Mouse (Mus musculus): Measurements from ENCODE around the gene Cib2. TPM values are rescaled to one million over a fixed set of nuclear protein-coding genes. Genes with fewer than 3 reads are reported as not detected.
"Not testable (repeated sequence)": the region's sequence is repeated elsewhere in the genome, so short reads cannot be mapped to it uniquely, and the experiment has no call there.

Gene Cib2
- polyA plus RNA-seq (2015; fragmentation: Nextera tagmentation; extraction: Ambion mirVana) = 27.8 and 28.5 TPM in 2 replicates

DNA sequence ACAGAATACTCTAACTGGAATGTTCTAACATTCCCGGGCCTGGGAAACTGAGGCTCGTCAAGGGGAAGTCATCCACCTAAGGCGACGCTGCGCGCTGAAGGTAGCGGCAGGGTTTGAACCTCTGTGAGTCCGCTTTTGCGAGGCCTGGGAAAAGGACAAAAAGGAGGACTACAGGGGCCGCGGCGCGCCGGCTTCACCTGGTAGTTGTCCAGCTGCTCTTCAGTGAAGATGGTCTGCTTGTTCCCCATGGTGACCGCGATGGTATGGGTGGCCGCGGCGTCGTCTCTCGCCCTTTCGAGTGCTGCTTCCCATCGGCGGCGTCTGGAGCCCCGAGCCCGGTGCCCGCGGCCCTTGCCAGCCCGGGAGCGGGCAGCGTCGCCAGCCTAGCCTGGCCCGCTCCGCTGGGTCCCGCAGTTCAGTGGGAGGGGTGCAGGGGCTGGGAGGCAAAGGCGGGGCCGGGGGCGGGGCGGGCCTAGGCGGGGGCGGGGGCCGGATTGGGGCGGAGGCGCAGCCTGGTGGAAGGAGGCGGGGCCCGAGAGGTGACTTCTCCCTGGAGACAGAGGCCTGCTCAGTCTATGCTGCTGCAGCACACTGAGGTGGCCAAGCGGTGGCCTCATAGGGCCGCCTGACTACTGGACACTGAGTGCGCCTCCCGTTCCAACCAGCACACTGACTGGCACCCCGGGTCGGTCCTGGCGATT lies at the start of gene Cib2:
TSS of gene Cib2 (minus strand) at position 448 of the 701 bp plus-strand sequence.
- 1% methylated on average over 54 of the region's 54 CpGs for WGBS
- no peak within 1 kb of the TSS for H3K27ac ChIP-seq
- H3K36me3 ChIP-seq = no peaks in the 10 kb centered on the region
- H3K9me3 ChIP-seq = no peaks in the 10 kb centered on the region
- H3K4me2 ChIP-seq (replicated peaks) = peak within 1 kb of the TSS; percentile 73
- peak within 1 kb of the TSS; percentile 54 for H3K4me3 ChIP-seq (replicated peaks)
- H3K9ac ChIP-seq (replicated peaks) = peak within 1 kb of the TSS; percentile 69
- H3K4me1 ChIP-seq (replicated peaks) = peaks cover 12% of the 10 kb centered on the region; the same call in 1 of the 2 replicates
- ATAC-seq = peak; percentile 98
- H3K27me3 ChIP-seq = peaks cover 15% of the 10 kb centered on the region

DNA sequence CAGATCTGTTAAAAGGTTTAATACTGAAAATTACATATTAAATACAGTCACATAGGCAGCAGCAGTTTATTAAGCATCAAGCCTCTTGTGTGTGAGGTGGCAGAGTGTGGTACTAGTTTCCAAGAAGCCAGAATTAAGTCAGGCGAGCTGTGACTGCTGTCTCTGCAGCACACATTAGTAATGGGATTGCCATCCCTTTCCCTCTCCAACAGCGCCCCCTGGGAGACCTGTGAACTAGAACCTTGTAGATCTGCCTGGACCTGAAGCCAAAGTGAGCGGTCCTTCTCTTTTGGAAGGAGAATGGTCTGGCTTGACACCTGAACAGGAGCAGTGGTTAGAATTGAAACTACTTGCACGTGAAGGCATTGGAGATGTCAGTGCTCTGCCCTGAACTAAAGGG lies 44.9 kb upstream of the Cib2 start:
- no peaks in the 10 kb centered on the region for H3K9me3 ChIP-seq
- no peak for ATAC-seq
- H3K36me3 ChIP-seq = peaks cover 50% of the 10 kb centered on the region
- no peak overlapping the region for H3K9ac ChIP-seq (replicated peaks)
- 0 out of 2 replicates have a peak, but pooled peaks cover 3% of the 10 kb centered on the region for H3K4me1 ChIP-seq (replicated peaks)
- H3K27ac ChIP-seq = no peak overlapping the region
- no peak overlapping the region for H3K4me2 ChIP-seq (replicated peaks)
- no peak overlapping the region for H3K4me3 ChIP-seq (replicated peaks)
- no peaks in the 10 kb centered on the region for H3K27me3 ChIP-seq
- WGBS = 58% methylated on average over 4 of the region's 4 CpGs

DNA sequence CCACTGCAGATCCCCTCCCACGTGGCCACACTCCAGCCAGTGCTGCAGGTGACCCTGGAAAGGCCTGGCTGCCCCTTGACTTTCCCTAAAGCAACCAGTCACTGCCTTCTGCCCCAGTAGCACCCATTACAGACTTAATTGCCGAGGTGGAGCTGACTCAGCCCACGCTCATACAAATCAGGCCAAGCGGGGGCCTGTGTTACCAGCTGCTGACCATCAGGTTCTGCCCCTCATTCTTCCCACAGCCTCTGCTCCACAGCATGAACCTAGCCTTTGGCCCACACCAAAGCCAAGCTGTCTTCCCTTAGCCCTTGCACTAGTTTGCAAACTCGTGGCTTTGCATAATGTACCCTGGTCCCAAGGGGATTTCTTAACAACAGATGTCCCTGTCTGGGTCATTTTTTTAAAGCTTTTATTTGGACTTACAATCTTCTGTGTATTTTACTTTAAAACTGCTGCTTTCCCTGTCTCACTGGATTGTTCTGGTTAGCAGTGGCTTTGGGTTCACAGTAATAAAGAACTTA lies 44.2 kb upstream of the Cib2 start:
- H3K9me3 ChIP-seq = no peaks in the 10 kb centered on the region
- 61% methylated on average over 5 of the region's 5 CpGs for WGBS

DNA sequence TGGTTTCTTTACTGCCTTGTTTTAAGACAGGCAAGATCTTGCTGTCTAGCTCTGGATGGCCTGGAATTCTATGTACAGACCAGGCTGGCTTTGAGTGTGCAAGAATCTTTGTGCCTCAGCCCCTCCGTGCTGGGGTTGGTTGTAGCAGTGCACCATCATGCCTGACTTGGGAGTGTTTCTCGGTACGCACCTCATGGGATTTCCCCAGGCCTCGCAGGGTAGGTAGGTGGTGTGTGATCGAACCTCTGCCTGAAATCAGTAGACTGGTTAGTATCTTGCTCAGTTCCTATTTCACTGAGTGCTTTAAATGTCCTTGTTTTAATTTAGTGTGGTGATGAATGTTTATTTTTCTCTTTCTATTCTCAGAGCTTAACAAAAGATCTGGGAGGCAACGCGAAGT lies 42.9 kb upstream of the Cib2 start:
- H3K27ac ChIP-seq = no peak overlapping the region
- no peaks in the 10 kb centered on the region for H3K27me3 ChIP-seq
- peaks cover 69% of the 10 kb centered on the region for H3K36me3 ChIP-seq
- H3K4me1 ChIP-seq (replicated peaks) = 0 out of 2 replicates have a peak, but pooled peaks cover 3% of the 10 kb centered on the region
- H3K9me3 ChIP-seq = no peaks in the 10 kb centered on the region
- H3K4me3 ChIP-seq (replicated peaks) = no peak overlapping the region
- 50% methylated on average over 7 of the region's 7 CpGs for whole genome bisulfite sequencing
- no peak overlapping the region for H3K9ac ChIP-seq (replicated peaks)
- no peak for ATAC-seq
- no peak overlapping the region for H3K4me2 ChIP-seq (replicated peaks)

More for the DNA sequence above, 44.2 kb upstream of the Cib2 start:
- no peak overlapping the region for H3K4me2 ChIP-seq (replicated peaks)
- no peak for ATAC-seq
- no peak overlapping the region for H3K27ac ChIP-seq
- 0 out of 2 replicates have a peak, but pooled peaks cover 3% of the 10 kb centered on the region for H3K4me1 ChIP-seq (replicated peaks)
- H3K27me3 ChIP-seq = no peaks in the 10 kb centered on the region
- H3K4me3 ChIP-seq (replicated peaks) = no peak overlapping the region
- H3K9ac ChIP-seq (replicated peaks) = no peak overlapping the region
- H3K36me3 ChIP-seq = peaks cover 57% of the 10 kb centered on the region

DNA sequence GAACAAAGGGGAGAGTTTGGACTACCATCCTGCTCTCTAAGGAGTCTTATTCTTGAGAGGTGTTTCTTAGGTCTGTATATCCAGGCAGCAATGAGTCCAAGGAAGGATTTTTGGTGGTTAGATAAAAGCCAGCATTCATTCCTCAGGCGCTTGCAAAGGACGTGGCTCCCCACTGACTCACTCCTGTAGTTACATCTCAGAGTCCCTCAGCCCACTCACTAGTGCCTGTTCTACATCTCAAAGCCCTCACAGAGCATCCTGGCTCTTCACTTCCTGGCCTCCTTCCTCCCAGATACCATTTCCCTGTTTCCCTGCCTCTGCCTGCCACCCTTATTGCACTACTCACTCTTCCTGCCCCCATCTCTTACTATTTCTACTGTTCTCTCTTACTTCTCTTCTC lies 42.4 kb upstream of the Cib2 start:
- no peaks in the 10 kb centered on the region for H3K9me3 ChIP-seq
- ATAC-seq = no peak
- H3K27me3 ChIP-seq = no peaks in the 10 kb centered on the region
- 73% methylated on average over 2 of the region's 2 CpGs for WGBS
- no peak overlapping the region for H3K9ac ChIP-seq (replicated peaks)
- H3K4me2 ChIP-seq (replicated peaks) = no peak overlapping the region
- H3K4me1 ChIP-seq (replicated peaks) = 0 out of 2 replicates have a peak, but pooled peaks cover 3% of the 10 kb centered on the region
- H3K4me3 ChIP-seq (replicated peaks) = no peak overlapping the region
- no peak overlapping the region for H3K27ac ChIP-seq
- peaks cover 74% of the 10 kb centered on the region for H3K36me3 ChIP-seq

DNA sequence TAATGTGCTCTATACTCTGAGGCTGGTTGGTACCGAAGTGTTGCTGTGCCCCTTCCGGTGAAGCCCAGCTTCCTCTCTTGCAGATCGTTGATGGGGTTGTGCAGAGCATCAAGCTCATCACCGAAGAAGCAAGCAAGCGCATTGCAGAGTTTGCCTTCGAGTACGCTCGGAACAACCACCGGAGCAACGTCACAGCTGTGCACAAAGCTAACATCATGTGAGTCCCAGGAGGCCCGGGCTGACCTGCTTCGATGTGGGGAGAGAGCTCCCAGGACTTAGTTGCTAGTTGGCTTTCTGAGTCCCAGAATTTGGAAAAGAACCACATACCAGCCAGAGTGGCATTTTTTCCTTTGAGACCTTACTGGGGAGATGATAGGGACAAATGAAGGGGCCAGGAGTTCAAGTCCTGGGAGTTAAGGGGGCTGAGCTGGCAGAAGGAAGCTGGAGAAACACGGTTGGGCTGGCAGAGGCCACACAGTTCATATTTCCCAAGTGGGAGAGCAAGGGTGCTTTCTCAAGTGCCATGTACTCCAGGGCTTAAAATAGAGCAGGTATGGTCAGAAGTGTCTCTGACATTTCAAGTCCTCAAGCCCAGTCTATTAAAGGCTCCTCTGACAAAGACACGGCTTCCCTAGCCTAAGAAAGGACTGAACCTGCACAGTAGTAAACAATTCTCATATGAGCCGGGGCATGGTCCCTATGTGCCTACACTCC lies 36.9 kb upstream of the Cib2 start:
- no peaks in the 10 kb centered on the region for H3K9me3 ChIP-seq
- 94% methylated on average over 15 of the region's 15 CpGs for WGBS
- ATAC-seq = no peak
- no peak overlapping the region for H3K9ac ChIP-seq (replicated peaks)
- no peaks in the 10 kb centered on the region for H3K4me1 ChIP-seq (replicated peaks)
- H3K4me3 ChIP-seq (replicated peaks) = no peak overlapping the region
- no peak overlapping the region for H3K4me2 ChIP-seq (replicated peaks)
- H3K27ac ChIP-seq = no peak overlapping the region
- peaks cover 93% of the 10 kb centered on the region for H3K36me3 ChIP-seq
- H3K27me3 ChIP-seq = no peaks in the 10 kb centered on the region

DNA sequence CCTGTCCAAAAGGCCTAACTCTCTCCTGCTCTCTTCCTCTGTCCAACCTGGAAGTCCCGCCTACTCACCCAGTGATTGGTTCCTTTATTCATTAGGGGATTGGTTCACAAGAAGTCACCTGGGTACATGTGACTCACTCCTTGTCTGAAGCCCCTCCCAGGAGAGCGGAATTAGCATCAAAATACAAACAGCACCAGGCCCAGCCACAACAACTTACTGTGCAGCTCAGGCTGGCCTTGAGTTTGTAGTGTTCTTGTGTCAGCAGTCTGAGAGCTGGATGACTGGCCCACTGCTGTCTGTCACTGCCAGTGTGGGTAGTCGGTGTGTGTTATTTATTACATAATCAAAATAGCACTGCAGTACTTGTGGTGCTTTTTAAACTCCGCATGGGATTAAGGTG lies 33.6 kb upstream of the Cib2 start:
- not testable (repeated sequence) for H3K9me3 ChIP-seq; H3K4me2 ChIP-seq (replicated peaks); H3K27me3 ChIP-seq; H3K27ac ChIP-seq; ATAC-seq; H3K4me1 ChIP-seq (replicated peaks); H3K4me3 ChIP-seq (replicated peaks); H3K9ac ChIP-seq (replicated peaks)
- 82% methylated on average over 4 of the region's 4 CpGs for WGBS
- peaks cover 80% of the 10 kb centered on the region for H3K36me3 ChIP-seq

DNA sequence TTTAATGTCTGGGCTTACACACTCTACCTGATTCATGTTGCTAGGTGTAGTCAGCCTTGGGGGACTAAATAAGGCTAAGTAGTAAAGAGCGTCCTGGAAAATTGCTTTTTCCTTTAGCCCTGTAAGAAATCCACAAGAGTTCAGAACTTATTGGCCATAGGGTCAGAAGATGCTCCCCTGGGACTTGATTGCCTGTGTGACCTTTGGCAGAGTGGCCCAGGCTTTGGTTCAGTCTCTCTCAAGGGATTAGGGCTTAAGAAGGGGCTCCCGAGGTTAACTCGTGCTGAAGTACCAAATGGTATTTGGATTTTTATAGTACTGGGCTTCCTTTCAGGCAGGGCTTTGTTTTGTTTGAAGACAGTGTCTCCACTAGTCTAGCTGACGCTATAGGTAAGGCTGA lies 27.8 kb upstream of the Cib2 start:
- Histone ChIP-seq H3K4me2 (replicated peaks) (peak overlapping the region; percentile 96), H3K9ac (replicated peaks) (0 out of 2 replicates have a peak overlapping the region, but pooled peaks have one; percentile 11), H3K4me1 (replicated peaks) (peaks cover 20% of the 10 kb centered on the region), H3K4me3 (replicated peaks) (peak overlapping the region; percentile 96; the same call in 1 of the 2 replicates), H3K9me3 (no peaks in the 10 kb centered on the region), H3K27ac (no peak overlapping the region), H3K36me3 (peaks cover 24% of the 10 kb centered on the region), H3K27me3 (no peaks in the 10 kb centered on the region)
- ATAC-seq = no peak
- WGBS = 40% methylated on average over 4 of the region's 4 CpGs

DNA sequence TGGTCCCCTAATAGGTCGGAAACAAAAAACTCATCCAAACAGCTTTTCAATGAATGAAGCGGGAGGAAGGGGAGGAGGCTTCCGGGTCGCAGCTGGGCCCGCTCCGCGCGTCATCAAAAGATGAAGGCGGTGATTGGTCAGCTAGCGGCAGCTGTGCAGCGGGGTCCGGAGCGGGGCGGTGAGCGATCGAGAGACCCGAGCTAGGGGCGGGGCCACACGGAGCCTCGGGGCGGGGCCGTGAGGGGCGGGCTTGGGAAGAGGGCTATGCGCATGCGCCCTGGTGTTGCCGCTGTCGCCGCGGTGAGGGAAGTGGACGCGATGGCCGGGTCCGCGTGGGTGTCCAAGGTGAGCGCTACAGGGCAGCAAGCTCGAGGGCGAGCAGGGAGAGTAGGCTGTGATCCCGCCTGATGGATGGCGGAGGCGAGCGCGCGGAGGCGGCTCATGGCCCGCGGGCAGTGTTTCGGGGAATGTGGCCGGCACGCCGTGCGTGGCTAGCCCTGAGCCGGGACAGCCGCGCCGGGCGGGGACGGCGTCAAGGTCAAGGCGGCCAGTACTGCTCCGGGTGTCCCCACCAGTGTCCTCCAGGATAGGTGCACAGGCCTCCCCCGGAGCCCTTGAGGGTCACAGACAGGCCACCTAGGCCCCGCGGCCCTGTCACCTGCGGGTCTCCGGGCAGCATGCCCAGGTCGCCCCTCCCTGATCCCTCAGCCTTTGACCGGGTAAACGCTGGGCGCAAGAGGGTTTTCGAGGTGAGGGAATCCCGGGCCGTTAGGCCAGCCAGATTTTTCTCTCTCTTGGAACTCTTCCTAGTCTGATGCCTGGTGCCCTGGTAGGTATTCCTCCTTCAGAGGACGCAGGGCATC lies 26.4 kb upstream of the Cib2 start, which contains the start of gene Idh3a:
TSS of gene Idh3a (plus strand) at position 136 of the 863 bp plus-strand sequence.
- ATAC-seq = peak; percentile 99
- peak within 1 kb of the TSS; percentile 53; the same call in 1 of the 2 replicates for H3K27ac ChIP-seq
- under 1% methylated on average over 73 of the region's 73 CpGs for WGBS

DNA sequence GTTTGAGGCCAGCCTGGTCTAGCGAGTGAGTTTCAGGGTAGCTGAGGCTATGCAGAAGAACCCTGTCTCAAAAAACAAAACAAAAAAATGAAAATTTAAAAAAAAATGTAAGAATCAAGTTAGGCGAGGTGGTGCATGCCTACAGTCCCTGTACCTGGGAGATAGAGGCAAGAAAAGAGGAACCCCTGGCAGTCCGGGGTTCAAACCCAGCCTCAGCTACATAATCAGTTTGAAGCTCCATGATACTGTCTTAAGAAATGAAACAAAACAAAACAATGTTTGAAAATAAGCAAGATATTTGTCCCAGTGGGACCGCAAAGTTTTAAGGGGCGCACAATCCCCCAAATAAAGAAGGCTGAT lies 25.8 kb upstream of the Cib2 start:
- Histone ChIP-seq H3K4me2 (replicated peaks) (peak overlapping the region; percentile 96), H3K9ac (replicated peaks) (no peak overlapping the region), H3K4me1 (replicated peaks) (peaks cover 20% of the 10 kb centered on the region), H3K27me3 (no peaks in the 10 kb centered on the region), H3K4me3 (replicated peaks) (peak overlapping the region; percentile 96), H3K36me3 (peaks cover 6% of the 10 kb centered on the region; the same call in 1 of the 2 replicates), H3K27ac (no peak overlapping the region), H3K9me3 (no peaks in the 10 kb centered on the region)
- 36% methylated on average over 5 of the region's 5 CpGs for WGBS
- peak; percentile 57 for ATAC-seq

More for the DNA sequence above, 26.4 kb upstream of the Cib2 start, which contains the start of gene Idh3a:
- H3K4me2 ChIP-seq (replicated peaks) = peak within 1 kb of the TSS; percentile 96
- peak within 1 kb of the TSS; percentile 92 for H3K9ac ChIP-seq (replicated peaks)
- no peaks in the 10 kb centered on the region for H3K27me3 ChIP-seq
- H3K9me3 ChIP-seq = no peaks in the 10 kb centered on the region
- peak within 1 kb of the TSS; percentile 96 for H3K4me3 ChIP-seq (replicated peaks)
- peaks cover 20% of the 10 kb centered on the region for H3K4me1 ChIP-seq (replicated peaks)
- H3K36me3 ChIP-seq = peaks cover 10% of the 10 kb centered on the region; the same call in 1 of the 2 replicates

DNA sequence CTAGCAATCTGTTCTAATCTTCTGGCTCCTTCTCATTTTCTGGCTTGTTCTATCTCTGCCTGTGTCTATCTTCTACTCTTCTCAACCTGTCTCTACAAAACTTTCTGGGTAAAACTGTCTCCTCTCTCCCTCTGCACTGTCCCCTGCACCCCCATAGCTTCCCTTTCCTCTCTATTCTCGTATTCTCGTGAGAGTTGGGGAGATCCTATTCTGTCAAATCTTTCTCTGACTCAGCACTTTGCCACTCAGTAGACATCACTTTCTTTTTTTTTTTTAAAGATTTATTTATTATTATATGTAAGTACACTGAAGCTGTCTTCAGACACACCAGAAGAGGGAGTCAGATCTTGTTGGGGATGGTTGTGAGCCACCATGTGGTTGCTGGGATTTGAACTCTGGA lies 24.1 kb upstream of the Cib2 start:
- WGBS = 81% methylated on average over 2 of the region's 2 CpGs
- not testable (repeated sequence) for H3K36me3 ChIP-seq; ATAC-seq; H3K4me3 ChIP-seq (replicated peaks); H3K27me3 ChIP-seq; H3K9me3 ChIP-seq; H3K9ac ChIP-seq (replicated peaks); H3K4me2 ChIP-seq (replicated peaks); H3K27ac ChIP-seq
- peaks cover 20% of the 10 kb centered on the region for H3K4me1 ChIP-seq (replicated peaks)
